Mouse (Mus musculus) CH12.LX (cell line): ENCODE data around the gene Pnmal1.

Experiments used
- CTCF ChIP-seq, 2 experiments: IDR thresholded peaks in 1 of 2; conservative IDR thresholded peaks in 1 of 2; 2 replicates each; pipeline ENCODE4 v1.5.1; 2011 to 2012; ENCODE audit warnings: low read depth in 2 of 2, low read length in 2 of 2, improper control_type of control experiment in 1 of 2, inconsistent platforms in 1 of 2, mild to moderate bottlenecking in 1 of 2, moderate library complexity in 1 of 2
- EP300 ChIP-seq: IDR thresholded peaks from 2 replicates; pipeline ENCODE4 v1.6.1; 2011; ENCODE audit warnings: low read length, improper control_type of control experiment
- MEF2A ChIP-seq: IDR thresholded peaks from 2 replicates; pipeline ENCODE4 v1.6.1; 2014; ENCODE audit warnings: low read depth, mild to moderate bottlenecking, inconsistent platforms, low read length, improper control_type of control experiment, borderline replicate concordance

GRCm38 (mm10) chr7:16944808-16945315, 14.6 kb upstream of the Pnmal1 start:
- no peak for TF ChIP-seq EP300
- TF ChIP-seq CTCF (conservative IDR thresholded peaks at IDR 0.05 in 1 of 2, IDR thresholded peaks at IDR 0.05 in 1 of 2; ENCODE audit: low read depth in 2 of 2, low read length in 2 of 2), result no peak
- TF ChIP-seq MEF2A, result no peak
